Comparison of ENCODE assay signal across 8 mouse cellular contexts in the genomic region with DNA sequence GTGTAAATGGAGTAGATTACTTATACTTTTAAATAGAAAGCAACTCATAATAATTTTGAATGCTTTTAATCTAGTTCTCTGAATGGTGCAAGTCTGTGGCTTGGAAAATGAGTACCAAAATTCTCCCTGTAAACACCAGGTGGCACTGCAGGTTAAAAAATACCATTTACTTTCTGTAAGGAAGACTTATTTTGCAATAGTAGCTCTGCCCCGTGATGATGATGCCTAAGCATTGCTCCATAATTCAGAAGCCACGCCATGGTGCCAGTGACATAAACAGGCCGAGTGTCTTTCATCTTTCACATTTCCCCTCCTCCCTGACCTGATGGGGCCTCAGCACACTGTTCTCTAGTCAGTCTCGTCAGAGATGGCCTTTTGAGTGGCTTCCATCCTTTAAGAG. TPM values are rescaled to one million over a fixed set of nuclear protein-coding genes. Genes with fewer than 3 reads are reported as not detected.
DNase-seq lines count a peak whose midpoint lies in the region; TF ChIP-seq lines count a peak whose summit lies in the region.

No protein-coding gene starts in this region.

- 0 out of 2 replicates have a peak, but pooled peaks cover 3% of the 10 kb centered on the region for H3K4me1 ChIP-seq in lung, adult 2 months (ENCODE audit: control insufficient read depth, insufficient read depth, low read length)

- peak; percentile 18; the same call in 1 of the 2 replicates for TF ChIP-seq CTCF in lung, adult 2 months (IDR thresholded peaks at IDR 0.05; ENCODE audit: insufficient read depth, low read length)

- no peak overlapping the region for H3K4me3 ChIP-seq in lung, adult 2 months (replicated peaks; ENCODE audit: extremely low read depth, low read depth, low read length)

- intact Hi-C loops in heart, postnatal 25 days (cut with DNase I): loop anchor here (1.0 to 5.0 kb wide), 3 partner anchors 32 to 634 kb away; no protein-coding TSS in a partner anchor

- TF ChIP-seq POLR2A in lung, adult 2 months (IDR thresholded peaks at IDR 0.05; ENCODE audit: borderline replicate concordance, extremely low read depth, low read depth, low read length): no peak

- no peaks in the 10 kb centered on the region for H3K27me3 ChIP-seq in splenic B cell, adult 2 months (ENCODE audit: control insufficient read depth, insufficient read depth, low read length, poor library complexity, severe bottlenecking)

- peak; percentile 45 to 66 for DNase-seq in heart, adult 18-20 months
- no peak for DNase-seq in heart, postnatal 25 days (ENCODE audit: low spot score)
- peak; percentile 31 for DNase-seq in thymus, postnatal 0 days (ENCODE audit: low spot score)
- no peak for DNase-seq in thymus, postnatal 4 days
- peak; percentile 31 for DNase-seq in embryo, embryonic 9.5 days (ENCODE audit: extremely low spot score)
- DNase-seq in lung, adult 2 months: no peak
- DNase-seq in splenic B cell, adult 2 months (ENCODE audit: low read depth, low spot score): peak; percentile 41
- no peak for DNase-seq in yolk sac, embryonic 10.5 days (ENCODE audit: low spot score)

- 33% methylated on average over 4 of the region's 4 CpGs for WGBS in lung, adult 2 months

- H3K36me3 ChIP-seq in splenic B cell, adult 2 months (ENCODE audit: control insufficient read depth, insufficient read depth, low read length, poor library complexity, severe bottlenecking): peaks cover 14% of the 10 kb centered on the region; the same call in 1 of the 2 replicates

RNA-seq across cellular contexts. Expression of gene Snx19, which starts 21.6 kb away (rescaled TPM):
- total RNA-seq in heart, adult 18-20 months (2021): 10 to 100 TPM; 23.0 to 27.9 TPM
- 10 to 100 TPM; 26.0 to 26.6 TPM for total RNA-seq in heart, postnatal 25 days (2021)
- polyA plus RNA-seq in thymus, postnatal 0 days (2015; fragmentation: Nextera tagmentation; extraction: Ambion mirVana): 10.3 and 11.0 TPM in 2 replicates
- polyA plus RNA-seq in lung, adult 2 months (2012; rRNA removed): 11.7 and 14.4 TPM in 2 replicates

Comparison
In these comparisons a context has a peak if more than half of its experiments do, and no peak if none do; other contexts are left out.
1. DNase-seq: peak in heart, adult 18-20 months (2 of 2), thymus, postnatal 0 days (single experiment), embryo, embryonic 9.5 days (single experiment) and splenic B cell, adult 2 months (single experiment); none in heart, postnatal 25 days (single experiment), thymus, postnatal 4 days (single experiment), lung, adult 2 months (single experiment) and yolk sac, embryonic 10.5 days (single experiment).